Mouse (Mus musculus) heart, embryonic 14.5 days (tissue): ENCODE results near the gene Myh15. TPM values are rescaled to one million over a fixed set of nuclear protein-coding genes. Genes with fewer than 3 reads are reported as not detected.

ENCODE experiments used
- polyA plus RNA-seq: library from polyadenylated mRNA; unstranded; fragments of >200 nt; fragmentation: Nextera tagmentation; extraction: Ambion mirVana; gene quantifications from 2 replicates; pipeline ENCODE4 v1.2.1, GENCODE M21; 2014

Myh15 gene
- polyA plus RNA-seq, 1 experiment from 2014 or later: not detected

Other genes with a start within 250 kb of the Myh15 start
- gene Retnlb, start 240.6 kb upstream of the Myh15 start, polyA plus RNA-seq: not detected in 2 replicates
- gene Retnla, start 214.9 kb upstream of the Myh15 start, polyA plus RNA-seq: not detected in 2 replicates
- gene Retnlg, start 184.9 kb upstream of the Myh15 start, polyA plus RNA-seq: not detected in 2 replicates
- 20.0 and 22.5 TPM in 2 replicates for gene Dzip3, start 63.3 kb upstream of the Myh15 start, polyA plus RNA-seq
- 23.7 and 25.3 TPM in 2 replicates for gene Cip2a, start 63.3 kb upstream of the Myh15 start, polyA plus RNA-seq